Mouse (Mus musculus): Measurements from ENCODE around the gene Pcx.

DNA sequence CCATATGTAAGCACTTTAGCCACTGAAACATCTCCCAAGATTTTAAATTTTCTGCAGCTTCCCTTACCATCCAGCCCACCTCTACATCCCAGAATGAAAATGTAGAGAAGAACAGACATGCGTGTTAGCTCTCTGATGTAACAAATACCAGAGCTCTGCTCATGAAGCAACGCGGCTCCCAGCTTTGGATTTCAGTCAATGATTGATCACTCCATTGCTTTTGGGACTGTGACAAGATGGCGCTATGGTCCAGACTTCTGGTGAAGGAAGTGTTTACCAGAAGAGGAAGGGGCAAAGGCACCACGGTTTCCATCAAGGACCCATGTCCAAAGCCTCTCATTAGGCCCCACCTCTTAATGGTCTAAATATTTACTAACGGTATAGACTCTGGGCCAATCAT lies 35.6 kb downstream of the Pcx start:
- TF ChIP-seq CTCF (IDR thresholded peaks at IDR 0.05; ENCODE audit: borderline replicate concordance, control insufficient read depth, extremely low read depth, insufficient read depth, low read length, poor library complexity) (no peak), POLR2A (IDR thresholded peaks at IDR 0.05; ENCODE audit: control insufficient read depth, extremely low read depth, insufficient read depth, low read length, poor library complexity) (no peak)

Measured in thymus, adult 2 months (tissue).